Mouse (Mus musculus) c-Kit-positive CD71-negative TER-119-negative erythroid progenitor cells, embryonic 14.5 days (primary cell): Measurements from ENCODE around the gene A1bg.

Source experiments
- DNase-seq: peaks from one replicate; pipeline ENCODE4 v3.0.0-alpha.2; 2013; ENCODE audit warnings: low read depth

The A1bg gene

DNA sequence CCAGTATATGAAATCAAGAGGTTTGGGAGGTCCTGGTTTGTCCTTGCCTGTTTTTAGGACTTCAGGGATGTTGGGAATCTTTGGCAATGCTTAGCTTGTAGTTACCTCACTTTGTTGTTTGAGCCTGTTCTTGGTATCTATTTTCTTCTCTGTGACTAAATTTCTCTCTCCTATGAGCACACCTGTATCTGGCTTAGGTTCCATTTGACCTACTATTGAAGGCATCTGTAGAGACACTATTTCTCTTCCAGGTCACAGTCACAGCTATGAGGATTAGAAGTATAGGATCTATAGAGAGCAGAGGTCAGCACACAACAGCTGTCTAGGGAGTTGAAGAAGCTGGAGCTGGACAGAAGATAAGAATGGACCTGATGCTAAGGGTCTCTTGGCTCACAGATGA lies at the start of gene A1bg:
Gene A1bg (minus strand): TSS at position 101 of the 400 bp plus-strand sequence.
- DNase-seq, result no peak

DNA sequence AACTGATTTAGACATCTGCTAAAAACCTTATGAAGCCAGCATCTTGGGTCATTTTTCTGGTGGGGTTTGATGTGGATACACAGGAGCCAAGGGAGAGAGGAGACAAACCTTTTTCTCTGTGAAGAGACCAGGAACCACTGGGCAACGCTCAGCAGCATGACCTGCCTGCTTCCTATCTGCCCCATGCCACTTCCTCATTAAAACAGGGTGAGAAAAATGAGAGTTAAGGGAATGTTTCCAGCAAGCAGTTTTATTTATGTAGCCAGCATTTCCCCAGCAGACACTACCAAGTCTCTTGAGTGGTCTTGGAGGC lies 45.7 kb upstream of the A1bg start:
- no peak for DNase-seq

DNA sequence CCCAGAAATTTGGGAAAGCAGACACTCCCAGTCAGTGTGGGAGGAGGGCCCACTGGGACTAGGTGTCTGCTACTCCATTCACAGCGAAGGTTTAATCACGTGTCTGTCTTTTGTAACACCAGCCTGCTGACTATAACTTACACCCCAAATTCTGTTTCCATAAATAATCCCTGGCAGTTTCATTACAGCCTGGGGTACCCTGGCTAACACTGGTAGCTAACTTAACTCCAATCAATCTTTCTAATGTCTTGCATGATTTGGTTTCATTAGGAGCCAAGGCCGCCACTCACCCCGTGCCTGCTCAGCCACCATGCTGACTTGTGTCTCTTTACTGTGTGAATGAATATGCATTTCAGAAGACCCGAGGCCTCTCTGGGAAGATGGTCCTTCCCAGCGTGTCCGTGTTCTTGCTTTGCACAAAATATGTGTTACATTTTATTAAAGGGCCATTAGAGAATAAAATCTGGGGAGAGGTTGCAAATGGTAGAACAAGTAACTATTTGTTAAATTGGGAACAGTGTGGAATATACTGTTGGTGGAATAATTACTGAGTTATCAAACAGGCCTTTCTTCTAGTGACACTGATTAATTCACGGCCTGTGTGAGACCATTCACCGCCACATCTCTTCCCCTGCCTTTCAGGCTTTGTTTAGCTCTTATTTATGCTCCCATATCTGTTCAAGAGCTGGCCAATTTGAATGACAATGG lies 45.2 kb upstream of the A1bg start:
- no peak for DNase-seq

DNA sequence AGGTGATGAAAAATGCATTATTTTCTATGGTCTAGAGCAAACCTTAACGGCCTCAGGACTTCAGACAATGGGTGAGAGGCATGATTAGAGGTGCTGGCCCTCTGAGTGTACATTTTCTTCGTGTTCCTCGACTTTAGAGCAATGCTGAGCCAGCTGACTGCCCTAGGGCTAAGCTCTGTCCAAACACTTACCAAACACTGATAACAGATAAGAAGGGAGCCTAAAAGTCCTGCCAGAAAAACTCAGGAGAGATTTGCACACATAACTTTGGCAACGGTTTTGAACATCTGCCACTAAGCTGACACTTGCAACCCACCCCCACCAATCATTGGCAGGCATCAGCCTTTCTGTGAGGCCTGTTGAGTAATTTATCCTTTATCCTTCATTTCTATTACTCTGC lies 2.9 kb upstream of the A1bg start:
- no peak for DNase-seq

DNA sequence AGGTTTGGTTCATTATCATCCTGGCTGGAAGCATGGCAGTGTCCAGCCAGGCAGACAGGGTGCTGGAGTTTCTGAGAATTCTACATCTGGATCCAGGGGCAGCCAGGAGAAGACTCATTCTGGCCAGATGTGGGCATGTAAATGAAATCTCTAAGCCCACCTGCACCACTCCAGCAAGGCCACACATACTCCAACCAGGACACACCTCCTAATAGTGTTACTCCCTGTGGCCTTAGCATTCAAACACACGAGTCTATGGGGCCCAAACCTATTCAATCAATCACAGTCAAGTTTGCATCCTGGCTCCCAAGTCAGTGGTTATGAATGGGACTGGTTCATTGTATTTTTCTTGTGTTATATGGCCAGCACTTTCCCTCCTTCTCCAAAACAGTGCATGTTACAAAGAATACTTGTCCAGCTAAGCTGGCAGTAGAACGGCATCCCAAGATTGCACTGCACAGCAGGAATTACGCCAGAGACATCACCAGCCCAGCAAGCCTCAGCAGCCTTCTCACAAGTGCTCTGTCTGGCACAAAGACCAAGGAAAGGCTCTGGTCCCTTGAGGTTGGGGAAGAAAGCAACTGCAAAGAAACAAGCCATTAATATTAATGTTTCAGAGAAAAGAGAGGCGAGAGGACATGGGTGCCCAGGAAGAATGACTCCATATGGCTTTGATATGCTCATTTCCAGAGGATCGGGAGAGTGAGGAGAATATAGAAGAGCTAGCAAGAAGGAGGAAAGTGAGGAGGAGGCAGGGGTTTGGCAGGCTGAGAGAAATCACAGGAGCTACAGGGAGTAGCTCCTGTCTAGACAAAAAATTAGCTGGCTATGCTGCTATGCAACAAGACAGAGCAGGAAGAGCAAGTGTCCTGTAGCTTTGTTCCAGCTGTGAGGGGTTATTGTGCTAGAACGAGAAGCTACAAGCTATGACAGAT lies 18.8 kb downstream of the A1bg start:
- no peak for DNase-seq

DNA sequence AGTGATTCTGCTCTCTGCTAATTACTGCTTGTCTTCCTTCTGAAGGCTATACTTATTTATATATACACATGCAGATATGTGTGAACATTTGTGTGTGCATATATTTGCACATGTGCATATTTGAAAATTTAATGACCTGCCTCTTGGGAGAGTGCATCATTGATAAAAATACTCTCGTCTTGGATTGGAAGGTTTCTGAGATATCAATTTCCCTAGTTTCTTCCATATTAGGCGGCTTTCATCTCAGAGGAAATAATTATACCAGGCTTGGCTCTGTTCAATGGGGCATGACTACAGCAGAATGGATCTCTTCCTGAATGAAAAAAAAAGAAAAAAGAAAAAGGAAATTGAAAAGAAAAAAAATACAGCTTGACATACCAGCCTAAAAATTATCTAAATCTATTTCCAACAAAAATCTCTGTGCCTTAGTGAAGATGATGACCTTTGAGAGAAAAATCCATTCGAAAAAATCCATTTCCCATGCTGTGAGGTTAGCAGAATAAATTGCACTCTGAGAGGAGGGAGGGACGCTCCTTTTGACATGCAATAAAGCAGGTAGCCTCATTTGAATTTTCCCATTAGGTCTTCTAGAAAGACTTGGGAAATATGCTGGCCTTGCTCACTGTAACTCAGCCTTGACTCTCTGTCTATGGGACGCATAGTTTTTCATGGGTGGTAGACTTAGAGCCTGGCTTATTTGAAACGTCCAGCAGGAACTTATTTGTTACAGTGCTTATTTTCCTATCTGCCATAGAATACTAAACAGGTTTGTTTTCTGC lies 24.4 kb downstream of the A1bg start:
- DNase-seq, result no peak

DNA sequence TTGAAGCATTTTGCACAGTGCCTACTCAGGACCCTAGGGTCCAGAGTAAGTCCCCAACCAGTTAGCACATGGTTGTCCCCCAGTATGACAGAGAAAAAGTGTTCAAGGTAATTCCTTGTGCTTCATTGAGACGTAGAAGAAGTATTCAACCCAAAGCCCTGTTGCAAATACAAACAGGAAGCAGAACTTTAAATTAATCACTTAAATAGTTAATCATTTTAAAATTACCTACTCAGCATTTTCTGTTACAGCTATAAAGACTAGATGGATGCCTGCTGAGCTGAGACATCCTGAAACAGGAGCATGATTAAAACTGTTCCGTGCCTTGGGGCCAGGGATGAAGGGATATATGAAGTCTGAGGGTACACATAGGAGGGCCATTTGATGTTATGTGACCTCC lies 26.8 kb downstream of the A1bg start:
- no peak for DNase-seq

DNA sequence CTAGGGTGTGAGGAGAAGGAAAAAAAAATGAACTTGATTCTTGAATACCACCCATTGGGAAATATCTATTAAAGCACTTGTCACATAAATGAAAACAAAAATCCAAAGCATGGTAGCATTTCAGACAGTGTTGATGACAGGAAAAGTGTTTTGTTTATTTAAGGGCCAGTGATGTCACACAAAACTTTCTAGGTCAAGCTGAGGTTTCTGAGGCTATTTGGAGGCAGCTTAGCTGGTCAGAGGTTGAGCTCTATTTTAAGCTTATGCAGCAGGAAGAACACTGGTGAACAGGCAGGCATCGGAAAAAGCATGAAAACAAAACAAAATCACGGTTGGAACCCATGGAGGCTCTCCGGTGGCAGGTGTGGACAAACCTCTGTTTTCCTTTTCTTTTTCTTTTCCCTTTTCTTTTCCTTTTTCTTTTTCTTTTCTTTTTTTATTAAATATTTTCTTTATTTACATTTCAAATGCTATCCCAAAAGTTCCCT lies 29.8 kb downstream of the A1bg start:
- no peak for DNase-seq

DNA sequence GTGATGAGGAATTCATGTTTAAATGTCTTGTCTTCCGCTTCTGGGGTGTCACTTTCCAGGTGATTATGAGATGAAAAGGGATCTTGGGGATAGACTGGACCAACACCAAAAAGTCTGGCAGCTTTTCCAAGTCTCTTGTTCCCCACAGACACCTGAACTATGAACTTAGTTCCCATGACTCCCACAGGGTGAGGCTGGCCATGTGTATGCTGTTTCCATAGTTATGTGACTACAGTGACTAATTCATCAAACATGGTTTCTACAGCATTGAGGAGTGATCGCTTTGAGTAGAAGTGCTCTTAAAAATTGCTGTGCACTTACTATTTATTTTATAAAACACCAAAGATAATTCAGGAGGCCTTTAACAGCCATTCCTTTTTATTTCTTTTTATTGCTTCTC lies 34.1 kb downstream of the A1bg start:
- DNase-seq, result no peak

DNA sequence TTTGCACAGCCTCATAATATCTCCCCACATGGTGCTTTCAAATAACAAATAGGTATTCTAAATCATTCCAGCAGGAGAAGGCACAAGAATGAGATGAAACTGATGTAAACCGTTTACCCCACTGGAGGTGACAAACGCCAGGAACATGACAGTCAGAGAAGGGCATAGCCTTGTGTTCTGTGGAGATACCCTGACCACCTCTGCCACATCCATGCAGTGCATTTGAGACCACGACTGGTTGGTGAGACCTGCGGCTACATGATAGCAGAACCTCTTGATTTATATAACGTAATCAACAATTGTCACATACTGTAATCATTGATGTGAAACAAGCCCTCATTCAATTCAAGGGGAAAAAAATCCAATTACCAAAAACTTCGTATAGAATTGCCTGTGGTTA lies 47.1 kb downstream of the A1bg start:
- no peak for DNase-seq

DNA sequence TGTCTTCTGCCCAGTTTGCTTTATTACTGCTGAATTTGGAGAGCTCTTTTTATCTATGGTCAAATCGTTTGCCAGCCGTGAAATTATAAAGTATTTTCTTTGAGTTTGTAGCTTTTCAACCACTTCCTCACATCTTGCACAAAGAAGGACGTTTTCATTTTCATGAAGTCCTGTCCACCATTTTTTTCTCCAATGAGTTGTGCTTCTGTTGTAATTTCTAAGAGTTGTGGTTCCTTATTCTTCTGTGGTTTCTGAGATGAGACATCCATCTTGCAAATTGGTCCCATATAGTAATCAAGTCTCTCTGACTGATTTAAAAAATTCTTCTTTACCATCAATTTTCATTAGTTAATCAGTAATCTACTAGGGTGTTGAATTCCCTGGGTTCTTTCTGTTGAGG lies 60.4 kb downstream of the A1bg start:
- DNase-seq, result no peak

DNA sequence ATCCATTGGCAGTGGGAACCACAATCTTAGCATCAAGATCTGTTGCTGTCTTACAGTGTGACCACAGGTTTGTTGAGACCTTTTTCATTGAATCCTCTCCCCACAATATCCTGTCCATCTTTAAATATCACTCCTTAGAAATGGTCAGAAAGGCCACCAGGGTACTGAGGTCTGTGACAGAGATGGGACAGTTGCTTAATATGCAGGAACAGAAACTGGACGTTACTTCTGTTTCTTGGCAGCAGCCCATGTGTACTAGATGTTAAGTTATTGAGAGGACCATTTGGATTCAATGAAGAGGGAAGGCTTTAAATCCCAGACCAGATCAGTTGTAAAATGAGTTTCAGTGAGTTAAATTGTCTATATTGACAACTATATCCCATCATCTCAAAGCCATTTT lies 67.7 kb downstream of the A1bg start:
- no peak for DNase-seq

DNA sequence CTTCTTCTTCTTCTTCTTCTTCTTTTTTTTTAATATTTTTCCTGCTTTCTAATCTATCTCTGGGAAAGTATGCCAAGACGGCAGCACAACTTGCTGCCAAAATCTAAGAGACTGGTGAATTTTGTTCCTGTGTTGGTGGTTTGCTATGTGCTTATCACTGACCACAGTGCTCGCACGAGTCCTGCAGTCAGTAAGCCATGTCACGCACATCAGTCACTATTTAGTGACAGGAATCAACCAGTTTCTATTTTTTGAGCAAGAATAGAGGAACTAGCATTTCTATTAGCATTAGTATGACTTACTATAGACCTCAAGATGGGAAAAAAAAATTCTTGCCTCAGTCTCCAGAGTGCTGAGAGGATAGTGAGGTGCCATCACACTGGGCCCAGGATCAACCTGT lies 68.7 kb downstream of the A1bg start:
- DNase-seq, result no peak

DNA sequence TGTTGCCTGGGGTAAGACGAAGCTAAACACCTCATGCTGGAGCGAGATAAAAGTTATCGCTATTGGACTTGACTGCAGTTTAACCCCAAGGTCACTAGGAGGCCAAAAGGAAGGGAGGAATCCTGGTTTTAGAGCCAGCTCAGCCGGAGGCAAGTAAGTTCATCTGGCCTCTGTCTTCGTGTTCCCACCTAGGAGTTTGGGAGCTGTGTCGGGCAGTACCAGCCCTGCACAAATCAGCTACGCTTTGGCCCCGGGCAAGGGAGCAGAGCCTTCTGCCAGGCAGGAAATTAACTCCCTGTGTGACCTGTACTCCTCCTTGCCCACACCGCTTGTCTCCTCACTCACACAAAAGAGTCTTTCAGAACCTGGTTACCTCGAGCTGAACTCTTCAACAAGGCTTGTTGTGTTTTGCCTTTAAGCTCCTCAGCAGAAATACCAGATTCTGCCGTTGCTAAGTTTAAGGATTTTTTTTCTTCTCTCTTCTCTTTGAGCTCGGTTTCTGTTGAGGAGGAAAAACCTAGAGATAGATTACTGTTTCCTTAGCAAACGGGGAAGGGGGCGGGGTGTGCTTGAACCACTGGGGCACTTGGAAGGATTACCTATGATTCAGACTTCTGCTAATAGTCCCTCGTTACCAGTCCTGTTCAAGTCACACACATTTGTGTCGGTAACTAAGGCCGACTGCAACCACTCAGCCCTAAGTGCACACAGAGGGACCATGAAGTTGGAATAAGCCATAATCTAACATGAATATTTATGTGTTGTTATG lies 69.4 kb downstream of the A1bg start, which contains the start of gene Fam84b:
Gene Fam84b (minus strand): TSS at position 548 of the 769 bp plus-strand sequence.
- DNase-seq, result no peak

DNA sequence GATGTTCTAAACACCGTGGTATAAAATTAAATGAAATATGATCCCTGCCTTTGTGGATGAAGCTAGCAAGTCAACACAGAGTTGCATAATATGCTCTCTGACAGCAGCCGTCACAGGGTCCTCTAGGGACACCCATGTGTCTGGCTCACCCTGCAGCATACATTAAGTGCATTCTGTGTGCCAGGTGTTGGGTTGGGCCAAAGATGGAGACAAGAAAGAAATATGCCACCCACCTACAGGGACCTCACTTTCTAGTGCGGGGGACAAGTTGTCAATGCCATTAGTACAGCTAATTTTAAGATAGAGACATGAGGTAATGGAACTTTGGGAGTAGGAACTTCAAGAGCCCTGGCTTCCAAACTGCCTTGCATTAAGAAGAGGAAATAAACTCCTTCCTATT lies 74.2 kb downstream of the A1bg start:
- DNase-seq, result no peak
